In the genomic region with DNA sequence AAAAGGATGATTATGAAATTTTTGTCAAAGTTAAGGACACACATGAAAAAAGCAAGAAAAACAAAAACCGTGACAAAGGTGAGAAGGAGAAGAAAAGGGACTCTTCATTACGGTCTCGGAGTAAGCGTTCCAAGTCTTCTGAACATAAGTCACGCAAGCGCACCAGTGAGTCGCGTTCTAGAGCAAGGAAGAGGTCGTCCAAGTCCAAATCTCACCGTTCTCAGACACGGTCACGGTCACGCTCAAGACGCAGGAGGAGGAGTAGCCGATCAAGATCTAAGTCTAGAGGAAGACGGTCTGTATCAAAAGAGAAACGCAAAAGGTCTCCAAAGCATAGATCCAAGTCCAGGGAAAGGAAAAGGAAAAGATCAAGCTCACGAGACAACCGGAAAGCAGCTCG, we compare ENCODE assay signal across 23 mouse cellular contexts.
"Had no signal": no experiment of that assay in that cellular context is flagged by ENCODE, and none has a peak within 500 bp of the region (broad histone marks: within the 10 kb centered on the region; RNA-seq: fewer than 3 reads in every experiment).

No protein-coding gene starts in this region.

- H3K4me2 ChIP-seq: limb, embryonic 13.5 days; liver, embryonic 12.5 days; liver, embryonic 15.5 days; lung, embryonic 15.5 days; midbrain, embryonic 11.5 days; midbrain, embryonic 15.5 days; neural tube, embryonic 13.5 days; stomach, embryonic 15.5 days had no signal

- H3K27me3 ChIP-seq: limb, embryonic 13.5 days; liver, embryonic 12.5 days; liver, embryonic 15.5 days; lung, embryonic 15.5 days; midbrain, embryonic 15.5 days; neural tube, embryonic 13.5 days; stomach, embryonic 15.5 days had no signal

- H3K9ac ChIP-seq: limb, embryonic 13.5 days; liver, embryonic 12.5 days; liver, embryonic 15.5 days; lung, embryonic 15.5 days; midbrain, embryonic 15.5 days; neural tube, embryonic 13.5 days; stomach, embryonic 15.5 days had no signal

- H3K4me1 ChIP-seq: limb, embryonic 10.5 days; limb, embryonic 13.5 days; liver, embryonic 12.5 days; liver, embryonic 15.5 days; lung, embryonic 15.5 days; stomach, embryonic 15.5 days had no signal

- DNase-seq: kidney, adult 9 months; kidney, postnatal 14 days; kidney, postnatal 4 days; layer of hippocampus, adult 9-11 months; liver; lung, adult 18-20 months; lung, postnatal 10 days; lung, postnatal 36 days; retina, postnatal 1 day; right cerebral cortex, postnatal 25 days; spleen, adult 18-20 months; thymus, adult 2 months; thymus, postnatal 14 days; thymus, postnatal 4 days had no signal

- H3K4me3 ChIP-seq: limb, embryonic 10.5 days; limb, embryonic 13.5 days; liver, embryonic 12.5 days; liver, embryonic 15.5 days; lung, embryonic 15.5 days; midbrain, embryonic 15.5 days; neural tube, embryonic 13.5 days; stomach, embryonic 15.5 days had no signal

- H3K27ac ChIP-seq: limb, embryonic 10.5 days; limb, embryonic 13.5 days; liver, embryonic 12.5 days; liver, embryonic 15.5 days; lung, embryonic 15.5 days; midbrain, embryonic 15.5 days; neural tube, embryonic 13.5 days; stomach, embryonic 15.5 days had no signal

- ATAC-seq: liver, embryonic 12.5 days; midbrain, embryonic 15.5 days had no signal

- H3K9me3 ChIP-seq: limb, embryonic 10.5 days; liver, embryonic 15.5 days; lung, embryonic 15.5 days; midbrain, embryonic 15.5 days; neural tube, embryonic 13.5 days; stomach, embryonic 15.5 days had no signal
